Mouse (Mus musculus) MEL (cell line): Measurements from ENCODE around the gene Zfp280c. TPM values are rescaled to one million over a fixed set of nuclear protein-coding genes. Genes with fewer than 3 reads are reported as not detected.

Source experiments
- DNase-seq: peaks from one replicate; pipeline ENCODE4 v3.0.0; 2011; ENCODE audit warnings: low read depth, low spot score
- H3K27ac ChIP-seq: 2 replicates; pipeline ENCODE4 v1.5.1; 2012; ENCODE audit warnings: low read depth, mild to moderate bottlenecking, control low read depth, low read length, moderate library complexity; ENCODE audit not compliant: control insufficient read depth
- H3K27me3 ChIP-seq, 2 experiments: fragments of 150-350 bp in 1 of 2; sonication (generic) in 1 of 2; 2 replicates each; pipeline ENCODE4 v1.6.1; 2012; ENCODE audit warnings: low read length in 2 of 2, mild to moderate bottlenecking in 2 of 2, improper control_type of control experiment in 1 of 2, moderate library complexity in 1 of 2; ENCODE audit not compliant: insufficient read depth in 2 of 2, control insufficient read depth in 1 of 2
- H3K36me3 ChIP-seq, 2 experiments: 2 replicates each; pipeline ENCODE4 v1.6.1; 2012 to 2014; ENCODE audit warnings: low read length in 2 of 2, improper control_type of control experiment in 1 of 2, inconsistent platforms in 1 of 2, mild to moderate bottlenecking in 1 of 2; ENCODE audit not compliant: insufficient read depth in 2 of 2, control insufficient read depth in 1 of 2
- H3K4me1 ChIP-seq, 2 experiments: fragments of 150-350 bp in 1 of 2; sonication (generic) in 1 of 2; 2 replicates each; pipeline ENCODE4 v1.6.1; 2012; ENCODE audit warnings: low read length in 2 of 2, improper control_type of control experiment in 1 of 2, mild to moderate bottlenecking in 1 of 2; ENCODE audit not compliant: insufficient read depth in 2 of 2, control insufficient read depth in 1 of 2
- H3K4me3 ChIP-seq, 2 experiments: fragments of 150-350 bp in 1 of 2; sonication (generic) in 1 of 2; 2 replicates each; pipeline ENCODE4 v1.5.1; 2012; ENCODE audit warnings: low read depth in 2 of 2, low read length in 2 of 2, mild to moderate bottlenecking in 2 of 2, moderate library complexity in 2 of 2, control low read depth in 1 of 2, improper control_type of control experiment in 1 of 2; ENCODE audit not compliant: control insufficient read depth in 1 of 2, insufficient read depth in 1 of 2
- H3K79me2 ChIP-seq: 2 replicates; pipeline ENCODE4 v1.6.1; 2012; ENCODE audit warnings: mild to moderate bottlenecking, low read length, moderate library complexity; ENCODE audit not compliant: control insufficient read depth, poor library complexity, insufficient read depth
- H3K9ac ChIP-seq: 2 replicates; pipeline ENCODE4 v1.6.1; 2012; ENCODE audit warnings: low read depth, mild to moderate bottlenecking, control low read depth, low read length, moderate library complexity; ENCODE audit not compliant: control insufficient read depth, poor library complexity, severe bottlenecking
- H3K9me3 ChIP-seq: fragments of 150-350 bp; sonication (generic); replicated peaks from 2 replicates; pipeline ENCODE4 v1.6.1; 2012; ENCODE audit warnings: mild to moderate bottlenecking, low read length, improper control_type of control experiment, moderate library complexity; ENCODE audit not compliant: insufficient read depth
- BHLHE40 ChIP-seq: IDR thresholded peaks from 2 replicates; pipeline ENCODE4 v1.6.1; 2012; ENCODE audit warnings: low read depth, mild to moderate bottlenecking, inconsistent platforms, low read length, improper control_type of control experiment, borderline replicate concordance
- CHD1 ChIP-seq: IDR thresholded peaks from 2 replicates; pipeline ENCODE4 v1.6.1; 2012; ENCODE audit warnings: low read depth, mild to moderate bottlenecking, inconsistent platforms, low read length, improper control_type of control experiment
- CHD2 ChIP-seq: IDR thresholded peaks from 2 replicates; pipeline ENCODE4 v1.6.1; 2011; ENCODE audit warnings: low read length, improper control_type of control experiment
- EP300 ChIP-seq, 2 experiments: IDR thresholded peaks; 2 replicates each; pipeline ENCODE4 v1.6.1; 2011; ENCODE audit warnings: improper control_type of control experiment in 2 of 2, low read length in 2 of 2, low read depth in 1 of 2, mild to moderate bottlenecking in 1 of 2
- ETS1 ChIP-seq: IDR thresholded peaks from 2 replicates; pipeline ENCODE4 v1.6.1; 2012; ENCODE audit warnings: low read depth, mild to moderate bottlenecking, inconsistent platforms, low read length, improper control_type of control experiment, moderate library complexity
- GABPA ChIP-seq: IDR thresholded peaks from 2 replicates; pipeline ENCODE4 v1.6.1; 2012; ENCODE audit warnings: low read depth, mild to moderate bottlenecking, inconsistent platforms, low read length, improper control_type of control experiment, moderate library complexity
- GATA1 ChIP-seq: IDR thresholded peaks from 2 replicates; pipeline ENCODE4 v1.6.1; 2011; ENCODE audit warnings: low read depth, low read length, improper control_type of control experiment
- MAX ChIP-seq: IDR thresholded peaks from 2 replicates; pipeline ENCODE4 v1.6.1; 2011; ENCODE audit warnings: low read length, improper control_type of control experiment
- MAZ ChIP-seq: IDR thresholded peaks from 2 replicates; pipeline ENCODE4 v1.6.1; 2012; ENCODE audit warnings: low read depth, mild to moderate bottlenecking, inconsistent platforms, low read length, improper control_type of control experiment
- POLR2A ChIP-seq, 2 experiments: IDR thresholded peaks; 2 replicates each; pipeline ENCODE4 v1.6.1; 2011 to 2012; ENCODE audit warnings: low read length in 2 of 2, mild to moderate bottlenecking in 2 of 2, control low read depth in 1 of 2, improper control_type of control experiment in 1 of 2, low read depth in 1 of 2, moderate library complexity in 1 of 2; ENCODE audit not compliant: control insufficient read depth in 1 of 2, insufficient read depth in 1 of 2, poor library complexity in 1 of 2
- POLR2AphosphoS2 ChIP-seq: IDR thresholded peaks from 2 replicates; pipeline ENCODE4 v1.6.1; 2011; ENCODE audit warnings: low read length, improper control_type of control experiment
- RAD21 ChIP-seq: IDR thresholded peaks from 2 replicates; pipeline ENCODE4 v1.6.1; 2011; ENCODE audit warnings: mild to moderate bottlenecking, low read depth, low read length, improper control_type of control experiment
- SIN3A ChIP-seq: IDR thresholded peaks from 2 replicates; pipeline ENCODE4 v1.6.1; 2012; ENCODE audit warnings: low read length, improper control_type of control experiment, inconsistent platforms
- SMC3 ChIP-seq: IDR thresholded peaks from 2 replicates; pipeline ENCODE4 v1.6.1; 2011; ENCODE audit warnings: low read depth, low read length, improper control_type of control experiment
- TCF12 ChIP-seq: IDR thresholded peaks from 2 replicates; pipeline ENCODE4 v1.6.1; 2014; ENCODE audit warnings: low read depth, mild to moderate bottlenecking, inconsistent platforms, low read length, improper control_type of control experiment, moderate library complexity
- UBTF ChIP-seq: IDR thresholded peaks from 2 replicates; pipeline ENCODE4 v1.6.1; 2012; ENCODE audit warnings: low read depth, mild to moderate bottlenecking, inconsistent platforms, low read length, improper control_type of control experiment, moderate library complexity, borderline replicate concordance; ENCODE audit not compliant: insufficient read depth
- USF1 ChIP-seq: IDR thresholded peaks from 2 replicates; pipeline ENCODE4 v1.6.1; 2014; ENCODE audit warnings: low read depth, mild to moderate bottlenecking, inconsistent platforms, low read length, improper control_type of control experiment, moderate library complexity
- USF2 ChIP-seq, 2 experiments: IDR thresholded peaks; 2 replicates each; pipeline ENCODE4 v1.6.1; 2011 to 2012; ENCODE audit warnings: improper control_type of control experiment in 2 of 2, low read length in 2 of 2, borderline replicate concordance in 1 of 2, inconsistent platforms in 1 of 2, low read depth in 1 of 2, mild to moderate bottlenecking in 1 of 2; ENCODE audit not compliant: insufficient read depth in 1 of 2
- ZKSCAN1 ChIP-seq: IDR thresholded peaks from 2 replicates; pipeline ENCODE4 v1.6.1; 2012; ENCODE audit warnings: low read depth, mild to moderate bottlenecking, inconsistent platforms, low read length, improper control_type of control experiment, moderate library complexity
- ZNF384 ChIP-seq: IDR thresholded peaks from 2 replicates; pipeline ENCODE4 v1.6.1; 2012; ENCODE audit warnings: low read depth, mild to moderate bottlenecking, inconsistent platforms, low read length, improper control_type of control experiment
- polyA plus RNA-seq, 2 experiments: library from polyadenylated mRNA; stranded (reverse) in 1 of 2; unstranded in 1 of 2; fragments of >175 nt in 1 of 2; fragments of >200 nt in 1 of 2; gene quantifications; 2 replicates each; pipeline versions ENCODE4 v1.2.1 to v1.2.4; 2012; ENCODE audit warnings: low replicate concordance in 2 of 2, low read depth in 1 of 2; ENCODE audit not compliant: insufficient read length in 2 of 2, insufficient read depth in 1 of 2, missing spikeins in 1 of 2
- total RNA-seq: library from RNA; depleted of rRNA; stranded (reverse); fragments of 300-350 nt; gene quantifications from 2 replicates; pipeline ENCODE4 v1.2.3, GENCODE M21; 2012

The Zfp280c gene
- total and polyA plus RNA-seq, 3 experiments, result 14.2 to 16.7 TPM; not detected in 1

- Histone ChIP-seq H3K36me3 (peaks cover 0 to 7% of the 10 kb centered on the region in 2 experiments; a peak in 1 of 4 replicates), H3K4me1 (peaks cover 5 to 6% of the 10 kb centered on the region in 2 experiments; a peak in 3 of 4 replicates), H3K4me3 (no peak within 1 kb of the TSS), H3K79me2 (no peaks in the 10 kb centered on the region), H3K9ac (no peak within 1 kb of the TSS), H3K27ac (no peak within 1 kb of the TSS), H3K27me3 (no peaks in the 10 kb centered on the region), H3K9me3 (no peaks in the 10 kb centered on the region)
- TF ChIP-seq UBTF, result no peak
- TF ChIP-seq GATA1, result no peak
- TF ChIP-seq TCF12, result no peak
- TF ChIP-seq MAZ, result no peak
- no peak for TF ChIP-seq POLR2AphosphoS2
- TF ChIP-seq USF2 (IDR thresholded peaks at IDR 0.05; ENCODE audit: borderline replicate concordance in 1 of 2, insufficient read depth in 1 of 2, low read depth in 1 of 2, low read length in 2 of 2), result no peak
- no peak for TF ChIP-seq BHLHE40
- TF ChIP-seq ZNF384, result no peak
- TF ChIP-seq EP300 (IDR thresholded peaks at IDR 0.05; ENCODE audit: low read depth in 1 of 2, low read length in 2 of 2), result no peak
- no peak for TF ChIP-seq SMC3
- TF ChIP-seq USF1, result no peak
- no peak for TF ChIP-seq ZKSCAN1
- no peak for TF ChIP-seq CHD1
- TF ChIP-seq RAD21, result no peak
- no peak for TF ChIP-seq CHD2
- no peak for TF ChIP-seq ETS1
- no peak for TF ChIP-seq GABPA
- TF ChIP-seq POLR2A (IDR thresholded peaks at IDR 0.05; ENCODE audit: control insufficient read depth in 1 of 2, insufficient read depth in 1 of 2, low read depth in 1 of 2, low read length in 2 of 2, poor library complexity in 1 of 2), result no peak
- TF ChIP-seq SIN3A, result no peak
- TF ChIP-seq MAX, result no peak
- no peak for DNase-seq
Measured at GRCm38 (mm10) chrX:48518808-48519548, 75.3 kb downstream of the Zfp280c start, which contains the start of gene Rab33a. Rab33a (plus strand) TSS chrX:48519285.
